Mouse (Mus musculus) liver, embryonic 13.5 days (tissue): ENCODE measurements around the gene Dbndd1. TPM values are rescaled to one million over a fixed set of nuclear protein-coding genes. Genes with fewer than 3 reads are reported as not detected.
A peak's percentile ranks its signal among the peaks of the same experiment; 100 is the strongest.
"Not testable (repeated sequence)": the region's sequence is repeated elsewhere in the genome, so short reads cannot be mapped to it uniquely, and the experiment has no call there.

Experiments used
- ATAC-seq: fragments of 200-750 bp; cut with Nextera tagmentation; 2 replicates; pipeline ENCODE4 v1.8.0; 2017; ENCODE audit warnings: low read depth, mild to moderate bottlenecking, moderate number of reproducible peaks, moderate library complexity
- DNase-seq: peaks from one replicate; pipeline ENCODE4 v3.0.0; 2022
- H3K27ac ChIP-seq: fragments of 300-500 bp; sonication (generic); 2 replicates; pipeline ENCODE4 v1.5.1; 2015; ENCODE audit warnings: moderate library complexity, mild to moderate bottlenecking, inconsistent platforms
- H3K27me3 ChIP-seq: fragments of 300-500 bp; sonication (generic); 2 replicates; pipeline ENCODE4 v1.6.1; 2015; ENCODE audit warnings: mild to moderate bottlenecking, inconsistent platforms
- H3K36me3 ChIP-seq: fragments of 300-500 bp; sonication (generic); 2 replicates; pipeline ENCODE4 v1.6.1; 2015; ENCODE audit warnings: mild to moderate bottlenecking, inconsistent platforms
- H3K4me1 ChIP-seq: fragments of 300-500 bp; sonication (generic); replicated peaks from 2 replicates; pipeline ENCODE4 v1.6.1; 2015; ENCODE audit warnings: inconsistent platforms
- H3K4me2 ChIP-seq: fragments of 300-500 bp; sonication (generic); 2 replicates; pipeline ENCODE4 v1.6.1; 2015; ENCODE audit warnings: inconsistent platforms, mild to moderate bottlenecking, moderate library complexity
- H3K4me3 ChIP-seq: fragments of 300-500 bp; sonication (generic); replicated peaks from 2 replicates; pipeline ENCODE4 v1.5.1; 2015; ENCODE audit warnings: mild to moderate bottlenecking, inconsistent platforms
- H3K9ac ChIP-seq: fragments of 300-500 bp; sonication (generic); 2 replicates; pipeline ENCODE4 v1.6.1; 2015; ENCODE audit warnings: mild to moderate bottlenecking, inconsistent platforms
- H3K9me3 ChIP-seq: fragments of 300-500 bp; sonication (generic); replicated peaks from 2 replicates; pipeline ENCODE4 v1.6.1; 2016; ENCODE audit warnings: inconsistent platforms
- WGBS: fragments of 180-500 bp; shearing (Covaris S2); methylation state at CpG from one replicate; pipeline ENCODE4 v1.1.7; 2015; ENCODE audit not compliant: insufficient replicate concordance; 5-methylcytosine and 5-hydroxymethylcytosine counted together
- polyA plus RNA-seq: library from polyadenylated mRNA; unstranded; fragments of >200 nt; fragmentation: Nextera tagmentation; extraction: Ambion mirVana; gene quantifications from 2 replicates; pipeline ENCODE4 v1.2.1, GENCODE M21; 2015

Gene Dbndd1
- polyA plus RNA-seq, 1 experiment from 2014 or later: 0.32 TPM

DNA sequence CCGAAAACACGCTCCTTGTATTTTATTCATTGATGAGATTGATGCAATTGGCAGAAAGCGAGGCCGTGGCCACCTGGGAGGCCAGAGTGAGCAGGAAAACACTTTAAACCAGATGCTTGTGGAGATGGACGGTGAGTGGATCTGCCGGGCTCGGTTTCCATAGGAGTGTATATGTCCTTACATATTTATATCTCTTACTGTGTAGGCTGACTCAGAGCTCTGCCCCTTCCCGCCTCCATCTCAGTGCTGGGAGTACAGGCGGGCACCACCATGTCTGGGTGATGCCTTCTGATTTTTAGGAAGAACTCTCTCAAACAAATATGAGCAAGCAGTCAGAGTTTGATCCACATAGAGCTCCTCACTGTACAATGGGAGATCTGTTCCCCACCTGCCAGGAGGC lies 22.4 kb downstream of the Dbndd1 start:
- Histone ChIP-seq H3K36me3 (peaks cover 96% of the 10 kb centered on the region), H3K4me2 (no peak overlapping the region), H3K9ac (no peak overlapping the region), H3K4me1 (no peaks in the 10 kb centered on the region), H3K27me3 (no peaks in the 10 kb centered on the region), H3K9me3 (no peaks in the 10 kb centered on the region), H3K27ac (no peak overlapping the region), H3K4me3 (no peak overlapping the region)
- WGBS: 87% methylated on average over 9 of the region's 9 CpGs
- DNase-seq: no peak
- no peak for ATAC-seq

DNA sequence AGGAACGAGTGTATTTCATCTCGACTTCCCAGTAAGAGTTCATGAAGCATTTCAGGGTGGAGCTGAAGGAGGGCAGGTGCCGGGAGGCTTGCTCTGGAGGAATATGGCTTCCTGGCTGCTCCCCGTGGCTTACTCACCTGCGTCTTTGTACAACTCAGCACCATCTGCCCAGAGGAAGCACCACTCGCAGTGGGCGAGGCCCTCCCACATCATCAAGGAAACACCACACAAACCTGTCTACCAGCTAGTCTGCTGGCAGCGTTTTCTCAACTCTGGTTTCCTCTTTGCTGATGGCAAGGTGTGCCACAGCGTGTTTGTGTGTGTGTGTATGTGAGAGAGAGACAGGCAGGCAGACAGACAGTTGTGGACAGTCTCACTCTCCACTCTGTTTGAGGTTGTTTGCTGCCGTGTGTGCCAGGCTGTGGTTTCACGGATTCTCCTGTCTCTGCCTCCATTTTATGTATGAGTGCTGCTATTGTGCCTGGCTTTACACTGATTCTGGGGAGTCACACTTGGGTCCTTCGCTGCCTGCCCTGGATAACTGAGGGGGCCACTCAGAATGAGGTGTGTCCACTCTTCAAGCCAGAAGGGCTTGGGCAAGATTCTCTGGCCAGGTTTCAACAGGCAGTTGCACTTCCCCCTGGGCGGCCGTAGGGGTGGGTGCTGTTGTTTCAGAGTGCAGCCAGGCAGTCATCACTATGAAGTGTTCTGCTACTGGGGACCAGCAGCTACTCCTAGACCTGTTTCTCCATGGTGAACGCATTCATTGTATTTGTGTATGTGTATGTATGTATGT lies 23.8 kb downstream of the Dbndd1 start:
- Histone ChIP-seq H3K4me3 (no peak overlapping the region), H3K27ac (no peak overlapping the region), H3K4me2 (no peak overlapping the region), H3K9ac (no peak overlapping the region), H3K36me3 (peaks cover 96% of the 10 kb centered on the region), H3K4me1 (no peaks in the 10 kb centered on the region), H3K27me3 (no peaks in the 10 kb centered on the region), H3K9me3 (no peaks in the 10 kb centered on the region)
- ATAC-seq: no peak
- DNase-seq: no peak
- WGBS: 82% methylated on average over 15 of the region's 15 CpGs

- no peak for ATAC-seq
- Histone ChIP-seq H3K27me3 (no peaks in the 10 kb centered on the region), H3K4me3 (no peak overlapping the region), H3K36me3 (peaks cover 71% of the 10 kb centered on the region), H3K4me2 (no peak overlapping the region), H3K27ac (no peak overlapping the region), H3K4me1 (peaks cover 22% of the 10 kb centered on the region), H3K9ac (no peak overlapping the region), H3K9me3 (no peaks in the 10 kb centered on the region)
- 78% methylated on average over 7 of the region's 7 CpGs for WGBS
- no peak for DNase-seq
Measured at GRCm38 (mm10) chr8:123482627-123483026, 32.6 kb downstream of the Dbndd1 start.

DNA sequence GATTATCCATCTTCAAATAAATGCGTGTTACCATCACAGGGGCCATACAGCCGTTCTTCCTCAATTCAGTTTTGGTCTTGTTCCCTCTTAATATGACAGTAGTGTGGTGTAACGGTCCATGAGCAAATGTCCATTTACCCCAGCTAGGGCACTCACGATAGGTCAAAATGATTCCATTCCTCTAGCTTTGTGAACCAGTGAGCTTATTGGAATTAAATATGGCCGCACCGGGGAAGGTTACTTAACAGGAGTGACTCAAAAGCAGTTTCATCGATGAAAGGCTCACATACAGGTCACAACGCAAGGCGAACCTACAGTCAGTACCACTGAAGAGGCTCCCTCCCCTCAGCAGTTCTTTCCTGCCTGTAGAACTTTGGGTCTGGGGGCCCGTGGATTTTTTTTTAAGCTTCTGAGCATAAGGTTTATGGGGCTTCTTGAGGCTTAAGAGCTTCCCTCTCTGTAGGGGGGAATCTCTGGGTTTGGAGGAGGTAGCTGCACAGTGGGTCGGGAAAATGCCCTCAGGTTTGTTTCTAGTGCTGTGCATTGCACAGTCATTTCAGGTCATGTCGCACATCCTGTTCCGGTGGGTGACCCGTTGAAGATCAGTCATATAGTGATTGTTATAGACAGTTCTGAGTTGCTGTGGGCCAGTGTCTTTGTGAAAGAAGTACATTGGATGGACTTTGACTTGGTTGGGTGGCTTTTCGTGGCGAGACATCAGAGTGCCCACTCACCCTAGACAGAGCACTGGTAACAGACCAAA lies 36.6 kb downstream of the Dbndd1 start:
- ATAC-seq (peak; percentile 5; the same call in 1 of the 2 replicates), DNase-seq (peak; percentile 23)
- Histone ChIP-seq H3K27me3 (no peaks in the 10 kb centered on the region), H3K4me3 (peak overlapping the region; percentile 85), H3K9ac (peak overlapping the region; percentile 81), H3K36me3 (peaks cover 33% of the 10 kb centered on the region), H3K9me3 (no peaks in the 10 kb centered on the region), H3K4me2 (peak overlapping the region; percentile 87), H3K4me1 (peaks cover 38% of the 10 kb centered on the region), H3K27ac (peak overlapping the region; percentile 91)
- 28% methylated on average over 16 of the region's 16 CpGs for WGBS

DNA sequence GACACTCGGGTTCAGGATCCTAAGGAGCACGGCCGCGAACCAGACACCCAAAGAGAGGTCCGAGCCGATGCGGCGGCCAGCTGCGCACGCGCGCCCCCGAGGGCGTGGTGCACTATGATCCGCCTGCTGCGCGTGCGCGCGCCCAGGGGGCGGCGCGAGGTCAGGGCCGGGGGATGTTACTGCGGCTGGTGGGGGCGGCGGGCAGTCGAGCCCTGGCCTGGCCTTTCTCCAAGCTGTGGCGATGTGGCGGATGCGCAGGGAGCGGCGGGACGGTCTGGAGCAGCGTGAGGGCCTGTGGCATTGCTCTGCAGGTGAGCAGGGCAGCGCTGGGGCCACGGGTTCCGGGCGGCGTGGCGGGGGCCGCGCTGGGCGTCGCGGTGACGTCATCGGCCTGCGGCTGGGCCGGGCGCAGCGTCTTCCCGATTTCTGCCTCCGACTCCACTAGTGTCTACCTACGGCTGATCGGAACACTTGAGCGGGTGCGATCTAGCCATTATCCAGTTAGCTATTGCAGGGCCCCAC lies 37.5 kb downstream of the Dbndd1 start, which contains the start of gene Afg3l1:
Afg3l1 (plus strand) TSS at position 167 of the 522 bp plus-strand sequence.
- ATAC-seq (peak; percentile 91), DNase-seq (peak; percentile 83)
- peak within 1 kb of the TSS; percentile 91 for H3K27ac ChIP-seq
- H3K4me2 ChIP-seq: peak within 1 kb of the TSS; percentile 87
- H3K4me1 ChIP-seq: peaks cover 38% of the 10 kb centered on the region
- WGBS: under 1% methylated on average over 58 of the region's 58 CpGs
- no peaks in the 10 kb centered on the region for H3K9me3 ChIP-seq
- peak within 1 kb of the TSS; percentile 81 for H3K9ac ChIP-seq
- H3K36me3 ChIP-seq: peaks cover 27% of the 10 kb centered on the region
- peak within 1 kb of the TSS; percentile 85 for H3K4me3 ChIP-seq
- H3K27me3 ChIP-seq: no peaks in the 10 kb centered on the region

GRCm38 (mm10) chr8:123476911-123477736 lies 38.1 kb downstream of the Dbndd1 start:
- H3K4me1 ChIP-seq: peaks cover 38% of the 10 kb centered on the region
- peak overlapping the region; percentile 91 for H3K27ac ChIP-seq
- H3K4me2 ChIP-seq: peak overlapping the region; percentile 87
- DNase-seq: no peak
- H3K9me3 ChIP-seq: no peaks in the 10 kb centered on the region
- peak overlapping the region; percentile 81 for H3K9ac ChIP-seq
- peak; percentile 21; the same call in 1 of the 2 replicates for ATAC-seq
- H3K27me3 ChIP-seq: no peaks in the 10 kb centered on the region
- peak overlapping the region; percentile 85 for H3K4me3 ChIP-seq
- peaks cover 20% of the 10 kb centered on the region for H3K36me3 ChIP-seq
- 10% methylated on average over 34 of the region's 34 CpGs for WGBS

DNA sequence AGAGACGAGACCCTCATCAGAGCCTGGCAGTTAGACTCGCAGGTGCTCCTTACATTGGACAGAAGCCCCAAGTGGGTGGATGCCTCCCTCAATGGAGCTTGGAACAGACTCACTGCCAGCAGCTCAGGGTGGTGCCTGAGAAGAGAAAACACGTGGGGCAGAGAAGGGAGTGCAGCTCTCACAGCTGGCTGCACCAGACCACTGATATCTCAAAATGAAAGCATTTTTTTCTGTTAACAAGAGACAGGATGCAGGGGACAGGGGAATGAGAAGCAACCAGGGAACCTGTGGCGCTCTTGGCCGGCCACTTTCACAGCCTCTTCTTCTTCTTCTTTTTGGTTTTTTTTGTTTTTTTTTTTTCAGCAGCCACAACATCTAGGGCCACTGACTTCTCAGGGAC lies 40.7 kb downstream of the Dbndd1 start:
- H3K27me3 ChIP-seq, DNase-seq, H3K4me3 ChIP-seq, H3K36me3 ChIP-seq, H3K9me3 ChIP-seq, H3K4me2 ChIP-seq, ATAC-seq, H3K27ac ChIP-seq: not testable (repeated sequence)
- H3K4me1 ChIP-seq: peaks cover 28% of the 10 kb centered on the region
- H3K9ac ChIP-seq: 0 out of 2 replicates have a peak overlapping the region, but pooled peaks have one; percentile 17
- WGBS: 33% methylated on average over 5 of the region's 5 CpGs

DNA sequence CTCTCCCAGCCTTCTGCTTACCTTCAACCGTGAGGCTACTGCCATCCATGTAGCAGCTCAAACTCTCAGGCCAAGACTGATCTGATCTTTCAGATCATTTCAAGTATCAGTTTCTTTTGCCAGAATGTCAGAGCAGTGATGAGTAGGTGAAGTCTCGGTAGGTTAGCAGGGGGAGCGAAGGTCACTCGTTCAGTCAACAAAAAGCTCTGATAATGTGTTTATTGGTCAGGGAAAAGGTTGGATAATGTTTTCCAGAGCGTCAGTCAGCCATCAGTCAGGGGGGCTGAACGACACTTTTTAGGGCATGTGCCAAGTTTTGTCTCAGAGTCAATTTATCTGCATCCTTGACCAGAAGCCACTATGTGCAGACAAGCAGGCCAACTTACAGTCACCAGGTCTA lies 42.3 kb downstream of the Dbndd1 start:
- not testable (repeated sequence) for ATAC-seq, H3K9ac ChIP-seq, H3K4me2 ChIP-seq, DNase-seq, H3K27me3 ChIP-seq, H3K27ac ChIP-seq, H3K36me3 ChIP-seq, H3K4me3 ChIP-seq, H3K9me3 ChIP-seq
- WGBS: 63% methylated on average over 6 of the region's 6 CpGs
- peaks cover 16% of the 10 kb centered on the region for H3K4me1 ChIP-seq

DNA sequence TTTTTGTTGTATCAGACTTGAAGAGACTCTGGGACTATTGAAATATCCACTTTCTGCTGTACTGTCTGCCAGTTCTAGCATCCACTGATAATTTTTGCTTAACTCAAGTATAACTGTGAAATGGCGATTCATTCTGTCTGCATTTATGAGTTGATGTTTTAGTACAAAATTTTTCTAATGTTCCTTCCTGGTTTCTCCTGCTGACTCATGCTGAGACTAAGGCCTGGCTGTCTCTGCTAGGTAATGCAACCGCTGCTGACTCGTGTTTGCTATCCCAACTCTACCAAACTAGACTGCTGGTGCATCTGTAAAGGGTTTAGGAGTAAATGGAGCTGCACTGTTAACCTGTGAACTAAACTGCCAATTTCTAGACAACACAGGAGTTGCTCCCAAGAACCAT lies 47.8 kb downstream of the Dbndd1 start:
- Histone ChIP-seq H3K4me1 (0 out of 2 replicates have a peak, but pooled peaks cover 2% of the 10 kb centered on the region), H3K27ac (no peak overlapping the region), H3K4me3 (no peak overlapping the region), H3K9me3 (no peaks in the 10 kb centered on the region), H3K9ac (no peak overlapping the region), H3K27me3 (peaks cover 7% of the 10 kb centered on the region; the same call in 1 of the 2 replicates), H3K4me2 (no peak overlapping the region), H3K36me3 (0 out of 2 replicates have a peak, but pooled peaks cover 2% of the 10 kb centered on the region)
- ATAC-seq: no peak
- WGBS: 51% methylated on average over 3 of the region's 3 CpGs
- DNase-seq: no peak

DNA sequence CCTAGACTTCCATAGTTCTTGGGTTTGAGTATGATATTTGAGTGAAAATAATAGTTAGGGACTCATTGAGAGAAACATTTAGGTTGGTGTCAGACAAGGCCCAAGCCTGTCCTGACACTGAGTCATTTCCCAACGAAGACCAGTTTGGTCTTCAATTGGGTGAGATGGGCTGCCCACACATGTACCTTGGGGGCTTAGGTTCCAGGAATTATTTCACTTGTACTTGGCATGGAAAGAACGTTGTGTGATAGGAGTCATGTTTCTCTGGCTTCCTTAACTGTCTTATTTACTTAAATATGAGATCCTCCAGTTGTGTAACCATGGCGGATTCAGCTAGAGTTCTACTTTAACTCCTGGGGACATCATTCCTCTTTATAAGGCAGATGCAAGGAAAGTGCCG lies 51.6 kb downstream of the Dbndd1 start:
- H3K4me1 ChIP-seq: 0 out of 2 replicates have a peak, but pooled peaks cover 5% of the 10 kb centered on the region

More for the DNA sequence above, 51.6 kb downstream of the Dbndd1 start:
- H3K9ac ChIP-seq: no peak overlapping the region
- ATAC-seq (no peak), DNase-seq (no peak)
- no peaks in the 10 kb centered on the region for H3K9me3 ChIP-seq
- H3K27ac ChIP-seq: no peak overlapping the region
- no peak overlapping the region for H3K4me2 ChIP-seq
- H3K4me3 ChIP-seq: no peak overlapping the region
- 71% methylated on average over 4 of the region's 4 CpGs for WGBS
- H3K36me3 ChIP-seq: peaks cover 22% of the 10 kb centered on the region
- no peaks in the 10 kb centered on the region for H3K27me3 ChIP-seq
